Mouse (Mus musculus) right cerebral cortex, postnatal 25 days (tissue): ENCODE data around the gene Cd47.

ENCODE experiments used
- DNase-seq: peaks from one replicate; pipeline ENCODE4 v3.0.0; 2022

The Cd47 gene

DNA sequence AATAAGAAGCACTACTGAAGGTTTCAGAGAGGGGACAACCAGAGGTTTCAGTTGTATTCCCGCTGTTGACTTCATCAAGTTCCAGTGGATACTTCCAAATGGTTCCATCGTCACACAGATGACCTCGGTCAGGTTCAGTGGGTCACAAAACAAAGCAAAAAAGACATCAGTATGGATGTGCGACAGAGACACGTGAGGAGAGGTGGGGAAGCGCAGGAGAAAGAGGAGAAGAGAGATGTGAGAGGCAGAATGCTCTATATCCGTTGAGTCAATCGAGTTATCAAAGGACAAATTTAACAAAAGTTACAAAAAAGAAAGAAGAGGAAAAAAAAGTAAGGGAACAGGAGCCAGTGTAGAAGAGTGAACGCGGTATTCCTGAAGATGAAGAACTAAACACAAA lies 154.6 kb downstream of the Cd47 start:
- DNase-seq = no peak

DNA sequence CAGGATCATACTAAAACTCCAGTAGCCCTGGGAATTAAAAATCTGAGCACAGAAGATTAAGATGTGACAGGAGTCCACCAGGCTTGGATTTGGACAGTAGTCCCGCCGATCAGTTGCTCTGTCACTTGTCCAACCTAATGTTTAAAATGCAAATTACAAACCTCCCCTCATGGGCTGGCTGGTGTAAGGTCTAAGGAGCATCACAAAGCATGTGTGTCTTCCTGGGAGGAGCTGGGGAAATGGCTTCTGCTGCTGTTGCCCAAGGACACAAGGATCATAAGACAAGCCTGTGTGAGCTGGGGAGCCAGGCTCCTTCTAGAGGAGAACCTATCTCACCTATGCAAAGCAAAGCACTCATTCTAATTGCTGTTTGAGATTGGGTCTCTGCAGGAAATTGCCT lies 155.0 kb downstream of the Cd47 start:
- no peak for DNase-seq

DNA sequence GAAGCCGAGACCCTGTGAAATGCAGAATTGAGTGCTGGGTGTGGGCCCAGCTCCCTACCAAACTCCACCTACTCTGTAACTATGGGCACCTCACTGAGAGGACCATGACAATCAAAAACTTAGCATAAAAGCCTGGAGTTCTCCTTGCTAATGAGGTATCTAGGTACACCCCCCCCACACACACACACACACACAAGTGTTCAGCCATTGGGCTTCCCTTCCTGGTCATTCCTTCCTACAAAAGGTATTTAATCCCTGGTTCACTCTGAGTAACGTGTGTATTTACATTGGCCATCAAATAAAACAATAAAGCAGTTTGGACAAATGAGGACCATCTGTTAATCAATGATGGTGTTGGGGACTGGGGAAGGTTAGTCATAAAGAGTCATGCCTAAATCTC lies 155.6 kb downstream of the Cd47 start:
- no peak for DNase-seq

DNA sequence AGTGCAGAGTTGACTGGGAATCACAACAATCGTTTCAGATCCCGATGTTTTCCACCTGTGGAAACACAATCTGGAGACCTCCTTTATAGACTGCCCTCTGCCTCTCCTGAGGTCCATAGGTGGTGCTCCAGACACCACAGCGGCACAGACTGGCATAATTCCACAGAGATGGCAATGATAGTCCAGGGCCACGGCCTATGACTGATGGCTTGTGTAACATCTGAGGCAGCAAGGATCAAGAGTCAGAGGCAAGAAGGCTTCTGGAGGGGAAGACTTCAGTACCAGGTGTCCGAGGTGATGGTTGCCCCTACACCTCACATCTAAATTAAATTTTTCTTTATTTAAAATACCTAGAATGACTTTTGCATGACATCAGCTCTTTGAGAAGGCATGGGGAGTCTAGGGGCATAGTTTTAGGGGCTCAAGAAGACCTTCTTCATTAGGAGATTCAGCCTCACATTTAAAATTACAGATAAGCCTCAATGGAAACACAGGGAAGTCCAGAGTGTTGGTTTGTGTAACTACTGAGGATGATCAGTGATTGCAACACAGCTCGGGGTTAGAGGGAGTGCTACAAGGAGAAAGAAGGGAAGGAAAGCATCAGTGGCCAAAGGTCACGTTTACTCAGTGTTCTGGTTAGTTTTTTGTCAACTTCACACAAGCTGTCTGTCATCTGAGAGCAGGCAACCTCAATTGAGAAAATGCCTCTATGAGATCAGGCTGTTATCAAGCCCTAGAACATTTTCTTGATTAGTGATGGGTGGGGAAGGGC lies 156.4 kb downstream of the Cd47 start:
- no peak for DNase-seq

DNA sequence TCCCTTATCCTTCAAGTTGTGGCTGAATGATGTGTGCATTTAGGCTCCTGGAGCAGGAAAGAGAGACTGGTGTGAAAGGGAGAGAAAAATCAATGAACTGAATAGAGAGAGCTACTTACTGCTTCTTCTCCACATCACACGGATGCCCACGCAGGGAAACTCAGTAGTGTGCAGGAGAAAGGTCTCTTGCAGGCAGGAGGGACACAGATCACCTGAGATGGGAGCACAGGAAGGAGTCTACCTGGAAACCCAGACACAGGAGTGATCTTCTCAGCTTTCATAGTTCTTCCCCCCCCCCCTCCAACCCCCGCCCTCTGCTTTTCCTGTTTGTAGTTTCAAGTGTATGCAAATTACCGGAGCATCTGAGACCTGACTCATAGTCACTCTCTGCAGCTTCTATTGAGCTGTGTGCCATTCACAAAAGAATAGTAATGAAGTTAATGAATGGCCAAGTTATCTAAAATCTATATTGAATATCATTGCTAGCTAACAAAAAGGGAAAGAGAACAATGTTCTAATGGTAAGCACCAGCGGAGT lies 158.6 kb downstream of the Cd47 start:
- DNase-seq = no peak

DNA sequence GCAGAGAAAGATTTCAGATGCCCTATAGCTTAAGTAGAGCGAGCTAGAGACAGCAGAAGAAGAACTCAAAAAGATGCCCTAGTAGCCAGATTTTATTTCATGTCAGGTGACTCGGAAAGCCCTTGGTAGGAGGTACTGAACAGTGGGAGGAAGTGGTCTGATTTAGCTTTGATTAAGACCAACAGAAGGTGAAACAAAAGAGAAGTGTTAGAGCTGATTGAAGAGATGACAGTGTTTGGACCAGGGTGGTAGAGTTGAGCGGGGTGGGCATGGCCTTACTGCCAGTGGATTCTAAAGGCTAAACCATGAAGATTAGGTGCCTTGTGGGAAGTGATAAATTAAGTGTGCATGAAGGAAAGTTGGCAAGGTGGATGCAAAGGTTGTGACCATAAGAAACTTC lies 162.0 kb downstream of the Cd47 start:
- no peak for DNase-seq

DNA sequence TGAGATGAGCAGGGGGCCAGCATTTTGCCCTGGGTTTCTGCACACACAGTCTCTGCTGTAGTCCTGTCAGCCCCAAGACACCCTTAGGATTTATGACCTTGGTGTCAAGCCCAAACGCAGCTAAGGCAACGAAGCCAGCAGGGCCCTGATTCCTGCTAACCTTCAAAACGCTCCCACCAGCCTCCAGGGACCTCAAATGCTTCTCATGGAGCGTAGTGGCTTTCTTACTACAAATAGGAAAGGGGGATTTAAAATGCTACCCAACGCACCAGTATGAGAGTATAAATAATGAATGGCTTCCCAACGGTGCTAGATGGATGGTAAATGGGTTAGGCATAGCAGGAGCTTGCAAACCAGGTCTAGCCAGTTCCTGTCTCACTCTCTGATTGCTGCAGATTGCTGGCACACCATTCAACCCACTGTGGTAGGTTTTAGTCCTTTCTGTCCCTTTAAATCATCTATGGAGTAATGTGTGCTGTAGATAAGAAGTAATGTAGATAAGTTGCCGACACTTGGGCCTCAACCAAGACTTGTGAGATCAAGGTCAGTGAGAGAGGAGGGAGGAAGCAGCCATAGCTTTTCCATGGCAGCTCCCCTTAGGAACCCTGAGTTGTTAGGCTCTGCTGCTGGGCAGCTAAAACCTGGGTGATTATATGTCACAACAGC lies 164.1 kb downstream of the Cd47 start:
- no peak for DNase-seq
